Mouse (Mus musculus): ENCODE results near the gene Pde11a.
A peak's percentile ranks its signal among the peaks of the same experiment; 100 is the strongest.

The Pde11a gene

DNA sequence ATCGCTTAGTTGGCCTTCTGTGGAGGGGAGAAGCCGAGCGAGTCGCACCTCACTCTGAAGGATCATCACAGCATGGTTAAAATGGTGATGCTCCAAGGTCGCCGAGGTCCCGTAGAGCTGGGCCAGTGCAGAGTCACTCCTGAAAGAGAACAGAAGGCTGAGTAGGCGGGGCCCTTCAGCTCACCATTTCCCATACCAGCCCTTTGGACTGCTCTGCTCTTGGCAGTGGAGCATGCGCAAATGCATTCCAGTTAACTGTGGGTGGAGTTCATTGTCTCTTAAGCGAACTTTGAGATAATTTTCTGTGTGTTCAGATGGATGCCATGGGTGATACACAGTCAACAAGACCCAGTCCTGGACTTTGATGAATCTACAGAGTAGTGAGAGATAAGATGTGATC lies 288.5 kb downstream of the Pde11a start:
- DNase-seq = no peak

- no peak for DNase-seq
Measured at GRCm38 (mm10) chr2:76049529-76049928, 289.0 kb downstream of the Pde11a start.

DNA sequence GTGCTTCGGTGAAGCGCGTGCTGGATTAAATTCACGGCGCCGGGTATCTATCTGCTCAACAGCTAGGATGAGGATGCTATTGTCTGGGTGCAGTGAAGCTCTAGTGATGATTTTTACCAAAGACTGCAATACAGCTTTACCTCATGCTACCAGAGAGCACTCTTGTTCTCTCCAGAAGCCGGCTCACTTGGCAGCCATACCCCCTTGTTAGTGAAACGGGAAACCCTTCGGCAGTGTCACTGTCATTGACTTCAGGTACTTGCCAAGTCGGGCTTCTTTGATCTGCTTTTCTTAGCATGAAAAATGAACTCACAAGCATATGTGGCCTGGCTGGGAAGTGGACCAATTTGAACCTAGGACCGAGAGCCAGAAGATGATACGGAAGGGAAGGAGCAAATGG lies 290.8 kb downstream of the Pde11a start:
- no peak for DNase-seq

GRCm38 (mm10) chr2:76042210-76042609 lies 296.4 kb downstream of the Pde11a start:
- no peak for DNase-seq

DNA sequence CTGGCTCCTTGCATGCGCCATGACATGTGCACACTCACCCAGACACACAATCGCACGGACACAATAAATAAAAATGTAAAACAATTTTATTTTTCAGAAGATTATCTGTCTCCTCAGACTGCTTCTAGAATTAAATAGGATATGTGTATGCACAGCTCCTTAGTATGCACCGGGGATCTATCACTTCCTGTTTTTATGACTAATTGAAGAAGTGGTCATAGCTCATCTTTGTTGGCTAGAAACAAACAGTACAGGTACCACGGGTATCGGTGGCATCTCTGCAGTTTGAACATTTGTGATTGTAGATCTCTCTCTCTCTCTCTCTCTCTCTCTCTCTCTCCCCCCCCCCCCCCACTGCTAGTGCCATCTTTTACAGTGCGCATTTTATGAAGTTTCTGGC lies 298.5 kb downstream of the Pde11a start:
- no peak for DNase-seq

DNA sequence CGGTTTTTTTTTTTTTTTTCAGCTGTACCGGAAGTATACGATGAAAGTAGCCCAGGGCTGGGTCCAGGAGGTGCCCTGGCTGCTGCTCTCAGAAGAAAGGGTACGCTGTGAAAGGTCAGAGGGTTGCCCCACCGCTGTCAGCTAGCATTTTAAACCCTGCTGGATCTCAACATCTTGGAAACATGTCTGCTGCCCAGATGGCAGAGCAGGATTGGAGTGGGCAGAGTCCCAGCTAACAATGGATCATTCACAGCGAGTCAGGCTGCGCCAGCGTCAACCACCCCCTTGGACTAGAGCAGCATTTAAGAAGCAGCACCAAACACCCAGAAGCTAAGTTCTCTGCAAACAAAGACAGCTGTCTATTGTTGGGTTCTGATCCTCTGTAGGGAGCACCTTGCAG lies 308.5 kb downstream of the Pde11a start:
- peak; percentile 62 for DNase-seq

DNA sequence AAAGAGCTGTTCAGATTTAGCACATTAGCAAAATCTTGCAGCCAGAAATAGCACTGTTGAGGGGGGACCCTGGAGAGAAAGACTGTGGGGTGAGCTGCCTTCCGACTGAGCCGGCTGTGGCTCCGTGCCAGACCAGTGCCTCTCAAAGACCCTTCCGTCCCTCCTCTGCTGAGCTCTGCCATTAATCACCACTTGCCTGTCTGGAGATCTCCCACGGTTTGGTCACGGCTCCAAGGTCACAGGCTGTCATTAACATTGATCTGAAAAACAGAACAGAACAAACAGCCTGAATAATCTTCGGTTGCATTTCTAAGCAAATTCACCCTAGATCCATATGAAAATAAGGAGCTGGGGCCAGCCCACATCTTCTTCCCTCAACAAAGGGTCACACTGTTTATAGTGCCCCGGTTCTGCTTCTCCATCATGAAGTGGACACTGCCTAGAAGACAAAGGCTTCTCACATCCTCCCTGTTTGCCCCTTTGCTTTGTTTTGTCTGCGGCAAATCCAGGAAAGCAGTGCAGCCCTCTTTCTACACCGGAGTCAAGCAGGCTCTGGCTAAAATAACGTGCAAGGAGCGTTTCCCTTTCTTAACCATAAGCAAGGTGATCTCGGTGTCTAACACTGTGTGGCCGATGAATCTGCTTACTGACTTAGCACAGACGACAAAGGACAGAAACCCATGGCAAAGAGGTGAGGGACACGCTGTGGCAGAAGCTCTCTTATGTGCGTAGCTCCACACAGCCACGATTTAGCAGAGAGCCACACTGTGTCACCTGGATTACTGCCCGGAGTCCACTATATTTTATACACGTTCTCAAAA lies 309.3 kb downstream of the Pde11a start:
- DNase-seq = peak; percentile 48

- DNase-seq = no peak
Measured at GRCm38 (mm10) chr2:76016890-76017289, 321.7 kb downstream of the Pde11a start.

GRCm38 (mm10) chr2:76016136-76016535 lies 322.4 kb downstream of the Pde11a start:
- DNase-seq = no peak

- DNase-seq = no peak
Measured at GRCm38 (mm10) chr2:76015460-76015859, 323.1 kb downstream of the Pde11a start.

- no peak for DNase-seq
Measured at GRCm38 (mm10) chr2:76014659-76015058, 323.9 kb downstream of the Pde11a start.

DNA sequence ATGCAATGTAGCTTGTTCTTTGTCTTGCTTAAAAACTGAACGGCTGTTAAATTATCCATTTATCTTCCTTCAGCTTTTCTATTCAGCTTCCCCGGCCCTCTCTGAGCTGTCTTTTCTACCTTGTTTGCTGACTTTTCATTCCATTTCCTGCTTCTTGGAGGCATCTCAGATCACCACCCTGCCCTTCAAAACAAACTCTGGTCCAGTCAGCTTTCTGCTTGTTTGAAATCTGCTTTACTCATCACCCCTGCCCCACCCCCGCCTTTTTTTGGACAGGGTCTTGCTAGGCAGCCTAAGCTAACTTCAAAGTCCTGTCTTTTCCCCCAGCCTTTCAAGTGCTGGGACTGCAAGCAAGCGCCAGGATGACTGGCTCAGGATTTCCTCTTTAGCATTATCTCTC lies 332.4 kb downstream of the Pde11a start:
- DNase-seq = no peak

GRCm38 (mm10) chr2:76002899-76003298 lies 335.7 kb downstream of the Pde11a start:
- DNase-seq = no peak

DNA sequence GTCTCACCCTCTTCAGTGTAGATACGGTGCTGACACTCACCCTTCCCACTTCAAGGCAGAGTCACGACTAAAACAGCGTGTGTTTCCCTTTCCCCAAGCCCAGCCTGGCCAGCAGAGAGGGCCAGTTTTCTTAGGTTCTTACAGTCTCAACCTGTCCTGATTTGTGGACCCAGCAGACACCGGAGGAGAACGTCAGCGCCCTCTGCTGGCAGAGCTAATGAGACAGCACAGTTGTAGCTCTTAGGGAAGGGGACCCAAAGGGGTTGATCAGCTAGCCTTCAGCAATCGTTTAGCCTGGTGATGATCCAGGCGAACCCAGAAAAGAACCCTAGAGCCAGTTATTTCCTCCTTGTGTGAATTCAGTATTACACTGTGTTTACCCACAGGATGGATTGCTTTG lies 337.2 kb downstream of the Pde11a start:
- peak; percentile 67 for DNase-seq

GRCm38 (mm10) chr2:75999636-76000035 lies 338.9 kb downstream of the Pde11a start:
- no peak for DNase-seq

GRCm38 (mm10) chr2:75998692-75999091 lies 339.9 kb downstream of the Pde11a start:
- no peak for DNase-seq

DNA sequence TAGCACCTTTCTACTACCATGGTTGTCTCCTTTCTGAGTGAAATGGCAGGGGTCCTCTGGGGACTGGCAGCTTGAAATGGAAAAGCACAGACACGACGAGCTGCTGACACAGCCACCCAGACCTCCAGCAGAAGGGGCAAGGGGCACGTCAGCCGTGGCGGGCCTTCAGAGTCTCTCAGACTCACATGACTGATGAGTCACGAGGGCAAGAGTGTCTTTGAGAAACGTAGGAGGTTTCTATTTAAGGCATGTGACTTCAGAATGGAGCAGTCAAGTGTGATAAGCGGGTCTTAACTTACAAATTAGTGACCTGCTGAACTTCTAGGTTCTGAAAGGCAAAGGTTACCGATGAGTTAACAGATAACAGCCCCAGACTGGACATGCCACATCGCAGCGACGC lies 340.8 kb downstream of the Pde11a start:
- DNase-seq = no peak

- DNase-seq = no peak
Measured at GRCm38 (mm10) chr2:75994841-75995240, 343.7 kb downstream of the Pde11a start.

DNA sequence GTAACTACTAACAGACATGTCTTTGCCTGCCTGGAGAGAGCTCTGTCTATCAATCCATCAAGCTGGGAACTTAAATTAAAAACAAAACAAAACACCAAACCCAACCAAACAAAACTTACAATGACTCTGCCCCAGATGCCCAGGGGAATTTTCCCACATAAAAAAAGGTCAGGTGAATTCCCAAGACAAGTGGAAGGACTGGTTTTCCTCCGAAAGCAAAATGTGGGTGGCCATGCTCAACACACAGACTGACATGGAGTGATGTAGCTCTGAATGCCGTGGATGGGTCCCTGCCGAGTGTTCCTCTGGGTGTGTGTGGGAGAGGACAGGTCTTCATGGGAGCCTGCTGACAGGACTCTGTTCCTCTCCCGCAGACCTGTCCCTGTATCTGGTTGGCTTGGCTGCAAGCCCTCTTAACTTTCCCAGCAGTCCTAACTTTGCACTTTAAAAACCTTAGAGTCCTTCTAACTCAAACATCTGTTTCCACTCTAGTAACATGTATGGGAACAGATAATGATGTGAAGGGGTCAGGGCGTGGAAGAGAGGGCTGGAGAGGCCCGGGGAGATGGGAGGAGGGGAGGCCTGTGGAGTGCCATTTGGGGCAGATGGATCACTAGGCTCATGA lies 346.9 kb downstream of the Pde11a start:
- no peak for DNase-seq

DNA sequence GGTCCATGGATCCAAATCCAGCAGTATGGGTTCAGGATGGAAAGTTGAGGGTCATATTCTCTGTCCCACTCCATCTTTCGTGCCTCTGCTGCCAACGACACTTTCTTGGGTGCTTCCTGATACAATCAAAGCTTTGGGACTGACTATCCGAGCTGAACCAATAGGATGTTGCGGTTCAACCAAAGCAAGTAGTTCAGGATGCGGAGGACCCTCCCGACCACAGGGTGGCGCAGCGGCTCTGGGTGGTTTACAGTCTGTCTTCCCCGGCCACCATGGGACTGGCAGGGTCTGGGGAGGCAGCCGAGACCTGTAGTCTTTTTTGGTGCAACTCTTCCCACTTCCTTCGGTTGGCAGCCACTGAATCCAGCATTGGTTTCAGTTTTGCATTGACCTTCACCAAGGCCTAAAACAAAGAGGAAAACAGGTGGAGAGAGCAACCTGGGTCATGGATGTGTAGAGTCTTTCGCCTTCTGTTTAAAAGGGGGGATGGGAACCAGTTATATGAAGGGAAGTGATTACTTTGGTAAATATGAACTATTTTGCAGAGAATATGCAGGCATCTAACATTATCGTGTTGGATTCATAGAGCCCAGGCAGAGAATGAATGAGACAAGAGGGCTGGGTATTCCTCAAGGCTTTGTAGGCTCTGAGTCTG lies 347.6 kb downstream of the Pde11a start:
- peak; percentile 72 for DNase-seq

DNA sequence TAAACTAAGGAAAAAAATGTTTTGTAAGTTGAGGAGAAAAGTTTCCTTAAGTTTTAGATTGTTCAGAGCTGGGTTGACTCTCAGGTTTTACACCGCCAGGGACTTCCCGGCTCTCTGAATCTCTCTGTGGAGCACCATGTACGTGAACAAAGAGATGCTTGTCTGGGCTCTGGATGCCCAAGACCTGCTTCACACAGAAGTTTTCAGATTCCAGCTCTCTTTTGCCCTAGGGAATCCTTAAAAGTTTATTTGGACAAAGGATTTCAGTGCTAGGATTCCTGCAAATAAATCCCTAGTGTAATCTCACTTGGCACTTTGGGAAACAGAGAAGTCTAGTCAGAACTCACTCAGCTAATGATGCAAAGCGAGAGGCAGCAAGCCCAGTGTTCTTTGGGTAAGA lies 348.9 kb downstream of the Pde11a start:
- DNase-seq = no peak

DNA sequence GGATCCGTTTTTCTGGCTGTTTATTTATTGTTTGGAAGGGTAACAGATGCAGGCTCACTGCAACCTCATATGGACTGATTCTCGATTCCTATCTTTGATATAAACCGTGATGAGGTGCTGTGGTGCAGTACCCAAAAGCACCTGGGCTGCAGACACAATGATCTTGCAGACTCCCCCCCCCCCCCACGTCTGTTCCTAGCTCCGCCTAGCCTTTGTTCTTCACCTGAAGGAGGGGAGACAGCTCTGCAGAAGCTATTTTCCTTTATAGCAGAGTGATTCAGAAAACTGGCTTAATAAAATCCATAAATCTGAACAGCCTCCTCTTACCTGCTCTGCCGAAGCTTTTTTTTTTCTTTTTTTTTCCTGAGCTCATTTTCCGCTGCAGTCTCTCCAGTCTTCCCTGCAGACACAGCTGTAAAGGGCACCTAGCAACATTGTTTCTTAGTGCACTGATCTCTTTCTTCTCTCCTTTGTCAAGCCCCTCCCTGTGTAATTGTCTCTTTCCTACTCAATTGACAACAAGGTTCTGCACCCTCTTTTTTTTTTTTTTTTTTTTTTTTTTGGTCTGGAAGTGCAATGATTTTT lies 349.7 kb downstream of the Pde11a start:
- DNase-seq = no peak

DNA sequence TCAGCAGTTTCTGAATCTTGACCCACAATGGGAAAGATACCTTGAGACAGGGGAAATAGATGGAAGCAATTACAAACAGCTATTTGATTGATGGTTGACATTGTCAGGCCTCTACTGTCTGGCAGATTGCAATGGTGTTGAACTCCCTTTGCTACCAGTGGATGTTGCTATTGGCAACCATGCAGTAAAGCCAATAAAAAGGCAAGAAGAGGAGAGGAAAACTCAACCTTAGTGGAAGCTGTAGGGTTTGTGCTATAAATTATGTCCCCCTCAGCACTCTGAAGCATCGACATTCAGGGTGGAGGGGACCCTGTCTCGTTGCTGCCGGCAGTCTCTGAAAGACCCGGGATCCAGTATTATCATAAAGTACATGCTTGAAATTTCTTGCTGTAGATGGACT lies 350.2 kb downstream of the Pde11a start:
- DNase-seq = no peak

- DNase-seq = no peak
Measured at GRCm38 (mm10) chr2:75987739-75988138, 350.8 kb downstream of the Pde11a start.
